Mouse (Mus musculus): Measurements from ENCODE around the gene Gm49661. TPM values are rescaled to one million over a fixed set of nuclear protein-coding genes. Genes with fewer than 3 reads are reported as not detected.

Gene Gm49661
- total and polyA plus RNA-seq, 3 experiments = 3.1 TPM; not detected in 2

GRCm38 (mm10) chr8:84969241-84970134 lies at the start of gene Gm49661, which contains the start of the genes Prdx2 and Rnaseh2a (continued):
- peak; percentile 82 for TF ChIP-seq TBP (conservative IDR thresholded peaks at IDR 0.05; ENCODE audit: low read depth, low read length)

- H3K4me1 ChIP-seq (ENCODE audit: control insufficient read depth in 1 of 2, insufficient read depth in 2 of 2) = peaks cover 0 to 8% of the 10 kb centered on the region in 2 experiments; a peak in 2 of 4 replicates
- H3K9ac ChIP-seq (ENCODE audit: insufficient read depth, low read depth) = no peak overlapping the region
- H3K9me3 ChIP-seq (replicated peaks; ENCODE audit: low read length) = no peaks in the 10 kb centered on the region
- no peak overlapping the region for H3K27ac ChIP-seq (ENCODE audit: insufficient read depth, low read depth)
- in situ Hi-C loops (cut with MboI; ENCODE audit: low pct_ligation_motif_present, low pct_unique_long_range_greater_than_20kb, low sequenced_read_pairs) (no loop called here), dilution Hi-C loops (cut with MboI; ENCODE audit: extremely low pct_ligation_motif_present, extremely low pct_unique_long_range_greater_than_20kb, low sequenced_read_pairs) (no loop called here)
- H3K4me2 ChIP-seq (ENCODE audit: insufficient read depth, low read depth, poor library complexity, severe bottlenecking) = no peak overlapping the region
- H3K36me3 ChIP-seq (replicated peaks in 1 of 2; ENCODE audit: control insufficient read depth in 1 of 2, insufficient read depth in 1 of 2, low read length in 1 of 2) = peaks cover 46 to 59% of the 10 kb centered on the region in 2 experiments
- TF ChIP-seq CTCF (conservative IDR thresholded peaks at IDR 0.05 in 1 of 2, IDR thresholded peaks at IDR 0.05 in 1 of 2; ENCODE audit: low read depth in 2 of 2, low read length in 2 of 2) = no peak
- no peak overlapping the region for H3K4me3 ChIP-seq (replicated peaks in 1 of 3; ENCODE audit: low read depth in 2 of 3, low read length in 2 of 3, poor library complexity in 1 of 3)
- peaks cover under 1% of the 10 kb centered on the region for H3K79me2 ChIP-seq (replicated peaks; ENCODE audit: control insufficient read depth, extremely low read depth, insufficient read depth, poor library complexity, severe bottlenecking)
- DNase-seq (ENCODE audit: extremely low read depth) = no peak
- H3K27me3 ChIP-seq (replicated peaks) = no peaks in the 10 kb centered on the region
Observed at GRCm38 (mm10) chr8:85017209-85017608, 48.0 kb upstream of the Gm49661 start.

- no peak for DNase-seq (ENCODE audit: extremely low read depth)
- Histone ChIP-seq H3K36me3 (replicated peaks in 1 of 2; ENCODE audit: control insufficient read depth in 1 of 2, insufficient read depth in 1 of 2, low read length in 1 of 2) (peaks cover 41 to 54% of the 10 kb centered on the region in 2 experiments), H3K27ac (ENCODE audit: insufficient read depth, low read depth) (no peak overlapping the region), H3K27me3 (replicated peaks) (no peaks in the 10 kb centered on the region), H3K4me3 (replicated peaks in 1 of 3; ENCODE audit: low read depth in 2 of 3, low read length in 2 of 3, poor library complexity in 1 of 3) (no peak overlapping the region), H3K4me1 (ENCODE audit: control insufficient read depth in 1 of 2, insufficient read depth in 2 of 2) (peaks cover 0 to 4% of the 10 kb centered on the region in 2 experiments; a peak in 1 of 4 replicates), H3K79me2 (replicated peaks; ENCODE audit: control insufficient read depth, extremely low read depth, insufficient read depth, poor library complexity, severe bottlenecking) (no peaks in the 10 kb centered on the region), H3K4me2 (ENCODE audit: insufficient read depth, low read depth, poor library complexity, severe bottlenecking) (no peak overlapping the region; the same call in 1 of the 2 replicates), H3K9me3 (replicated peaks; ENCODE audit: low read length) (no peaks in the 10 kb centered on the region), H3K9ac (ENCODE audit: insufficient read depth, low read depth) (no peak overlapping the region)
- in situ Hi-C loops (cut with MboI; ENCODE audit: low pct_ligation_motif_present, low pct_unique_long_range_greater_than_20kb, low sequenced_read_pairs) = no loop called here
- dilution Hi-C loops (cut with MboI; ENCODE audit: extremely low pct_ligation_motif_present, extremely low pct_unique_long_range_greater_than_20kb, low sequenced_read_pairs) = no loop called here
- TF ChIP-seq NRF1 (IDR thresholded peaks at IDR 0.05; ENCODE audit: low read depth, low read length) = no peak
- TF ChIP-seq MXI1 (IDR thresholded peaks at IDR 0.05; ENCODE audit: low read depth, low read length) = no peak
- TF ChIP-seq UBTF (IDR thresholded peaks at IDR 0.05; ENCODE audit: low read depth, low read length) = no peak
- no peak for TF ChIP-seq GABPA (IDR thresholded peaks at IDR 0.05; ENCODE audit: insufficient replicate concordance, low read depth, low read length)
- no peak for TF ChIP-seq PAX5 (IDR thresholded peaks at IDR 0.05; ENCODE audit: low read length)
Observed at GRCm38 (mm10) chr8:85016724-85017123, 47.5 kb upstream of the Gm49661 start.

DNA sequence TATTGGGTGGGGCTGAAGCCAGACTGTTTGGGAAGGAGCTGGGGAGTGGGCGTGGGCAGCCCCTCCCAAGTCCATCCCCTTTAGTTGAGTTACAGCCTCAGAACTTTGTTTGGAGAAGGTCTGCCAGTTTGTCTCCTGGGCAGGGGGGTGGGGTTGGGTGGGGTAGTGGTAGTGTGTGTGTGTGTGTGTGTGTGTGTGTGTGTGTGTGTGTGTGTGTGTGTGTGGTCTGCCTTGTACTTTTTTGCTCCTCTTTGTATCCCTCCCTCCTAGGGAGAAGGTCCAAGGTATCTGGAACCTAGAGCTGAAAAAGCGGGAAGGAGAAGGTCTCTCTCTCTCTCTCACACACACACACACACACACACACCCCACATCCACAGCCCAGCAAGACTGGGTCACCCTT lies 45.2 kb upstream of the Gm49661 start, which contains the start of gene Best2:
Gene Best2 (minus strand): TSS at position 101 of the 400 bp plus-strand sequence.
- peaks cover 19 to 31% of the 10 kb centered on the region in 2 experiments for H3K36me3 ChIP-seq (replicated peaks in 1 of 2; ENCODE audit: control insufficient read depth in 1 of 2, insufficient read depth in 1 of 2, low read length in 1 of 2)
- H3K27me3 ChIP-seq (replicated peaks) = no peaks in the 10 kb centered on the region
- TF ChIP-seq E2F4 (IDR thresholded peaks at IDR 0.05; ENCODE audit: insufficient replicate concordance, low read depth, low read length) = no peak
- no peak for TF ChIP-seq POLR2A (IDR thresholded peaks at IDR 0.05; ENCODE audit: low read depth, low read length)
- TF ChIP-seq ZC3H11A (IDR thresholded peaks at IDR 0.05; ENCODE audit: low read depth, low read length) = no peak
- TF ChIP-seq SMC3 (IDR thresholded peaks at IDR 0.05; ENCODE audit: low read depth, low read length) = no peak
- TF ChIP-seq MAX (IDR thresholded peaks at IDR 0.05; ENCODE audit: low read length) = no peak
- no peak for TF ChIP-seq CHD1 (IDR thresholded peaks at IDR 0.05; ENCODE audit: low read depth, low read length)
- TF ChIP-seq MYC (IDR thresholded peaks at IDR 0.05; ENCODE audit: low read depth, low read length) = no peak
- no peak for TF ChIP-seq POLR2AphosphoS2 (IDR thresholded peaks at IDR 0.05; ENCODE audit: low read depth, low read length)
- TF ChIP-seq BHLHE40 (IDR thresholded peaks at IDR 0.05; ENCODE audit: low read depth, low read length) = no peak
- no peak for TF ChIP-seq CTCF (conservative IDR thresholded peaks at IDR 0.05 in 1 of 2, IDR thresholded peaks at IDR 0.05 in 1 of 2; ENCODE audit: low read depth in 2 of 2, low read length in 2 of 2)
- no peak for TF ChIP-seq USF2 (conservative IDR thresholded peaks at IDR 0.05; ENCODE audit: low read depth, low read length)
- TF ChIP-seq EP300 (IDR thresholded peaks at IDR 0.05; ENCODE audit: low read length) = no peak
- TF ChIP-seq PAX5 (IDR thresholded peaks at IDR 0.05; ENCODE audit: low read length) = no peak
- no peak for TF ChIP-seq NRF1 (IDR thresholded peaks at IDR 0.05; ENCODE audit: low read depth, low read length)
- TF ChIP-seq ELF1 (IDR thresholded peaks at IDR 0.05; ENCODE audit: low read depth, low read length) = no peak
- TF ChIP-seq RCOR1 (conservative IDR thresholded peaks at IDR 0.05; ENCODE audit: low read depth, low read length) = no peak
- no peak for TF ChIP-seq USF1 (IDR thresholded peaks at IDR 0.05; ENCODE audit: low read depth, low read length)
- TF ChIP-seq KAT2A (IDR thresholded peaks at IDR 0.05; ENCODE audit: insufficient replicate concordance, low read length) = no peak
- no peaks in the 10 kb centered on the region for H3K79me2 ChIP-seq (replicated peaks; ENCODE audit: control insufficient read depth, extremely low read depth, insufficient read depth, poor library complexity, severe bottlenecking)
- no peak within 1 kb of the TSS for H3K27ac ChIP-seq (ENCODE audit: insufficient read depth, low read depth)
- in situ Hi-C loops (cut with MboI; ENCODE audit: low pct_ligation_motif_present, low pct_unique_long_range_greater_than_20kb, low sequenced_read_pairs) = no loop called here
- H3K4me2 ChIP-seq (ENCODE audit: insufficient read depth, low read depth, poor library complexity, severe bottlenecking) = peak within 1 kb of the TSS; percentile 9; the same call in 1 of the 2 replicates
- H3K4me3 ChIP-seq (replicated peaks in 1 of 3; ENCODE audit: low read depth in 2 of 3, low read length in 2 of 3, poor library complexity in 1 of 3) = peak within 1 kb of the TSS in 2 of 3 experiments; percentile 5 to 18
- H3K4me1 ChIP-seq (ENCODE audit: control insufficient read depth in 1 of 2, insufficient read depth in 2 of 2) = no peaks in the 10 kb centered on the region
- dilution Hi-C loops (cut with MboI; ENCODE audit: extremely low pct_ligation_motif_present, extremely low pct_unique_long_range_greater_than_20kb, low sequenced_read_pairs) = no loop called here
- DNase-seq (ENCODE audit: extremely low read depth) = no peak
- peak within 1 kb of the TSS; percentile 1; the same call in 1 of the 2 replicates for H3K9ac ChIP-seq (ENCODE audit: insufficient read depth, low read depth)
- H3K9me3 ChIP-seq (replicated peaks; ENCODE audit: low read length) = no peaks in the 10 kb centered on the region
